In the genomic region with DNA sequence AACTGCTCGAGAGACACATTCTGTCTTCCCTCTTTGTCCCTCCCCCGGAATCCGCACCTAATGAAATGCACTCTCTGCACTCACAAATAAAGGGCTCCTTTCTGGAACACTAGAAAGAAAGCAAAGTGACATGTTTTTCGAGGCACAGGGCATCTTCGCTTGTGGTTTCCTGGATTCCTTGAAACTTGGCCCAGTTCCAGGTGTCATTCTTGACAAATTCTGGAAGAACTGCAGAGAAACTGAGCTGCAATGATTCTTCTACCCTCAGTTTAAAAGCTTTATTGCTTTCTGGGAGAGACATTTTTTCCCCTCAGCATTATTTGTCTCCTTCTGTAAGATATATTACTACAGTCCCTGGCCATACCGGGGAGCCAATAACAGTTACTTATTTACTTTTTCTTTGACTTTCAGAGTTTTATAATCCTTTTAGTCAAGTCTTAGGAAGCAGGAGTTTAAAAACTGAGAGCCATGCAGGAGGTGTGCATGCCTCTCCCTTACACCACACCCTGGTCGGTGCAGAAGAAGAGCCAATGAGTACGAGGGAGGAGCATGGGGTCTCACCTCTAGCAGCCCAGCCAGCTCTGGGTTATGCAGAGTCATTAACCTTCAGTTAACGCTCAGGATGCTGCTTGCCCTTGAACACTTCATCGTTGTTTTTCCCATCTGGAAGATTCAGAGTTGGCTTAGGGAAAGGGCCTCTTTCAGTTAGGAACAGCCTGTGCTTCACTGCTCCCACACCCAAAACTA, we compare ENCODE assay signal across 15 mouse cellular contexts. TPM values are rescaled to one million over a fixed set of nuclear protein-coding genes. Genes with fewer than 3 reads are reported as not detected.
DNase-seq lines count a peak whose midpoint lies in the region; ATAC-seq lines count a peak whose summit lies in the region.
"Had no signal": no experiment of that assay in that cellular context is flagged by ENCODE, and none has a peak within 500 bp of the region (broad histone marks: within the 10 kb centered on the region; RNA-seq: fewer than 3 reads in every experiment).

No protein-coding gene starts in this region.

- no peak overlapping the region for H3K9ac ChIP-seq in forebrain, embryonic 14.5 days (ENCODE audit: low read length)
- H3K9ac ChIP-seq in forebrain, embryonic 13.5 days: no peak overlapping the region
- H3K9ac ChIP-seq: forebrain, embryonic 15.5 days; heart, embryonic 13.5 days; liver, embryonic 15.5 days had no signal

- peak; percentile 50 for DNase-seq in forebrain, embryonic 14.5 days (ENCODE audit: low spot score)
- DNase-seq in kidney, postnatal 14 days: peak; percentile 28
- no peak for DNase-seq in kidney, adult 8-10 months
- DNase-seq in 3T3-L1 (ENCODE audit: low read depth, low spot score): peak; percentile 71
- DNase-seq in Muller cell, postnatal 12 days (ENCODE audit: inconsistent ontology term): peak; percentile 54
- DNase-seq in frontal cortex, postnatal 10 days (ENCODE audit: low spot score in 2 of 2): no peak
- DNase-seq: adrenal gland, adult 2 months; gastrocnemius, postnatal 10 days had no signal

- H3K36me3 ChIP-seq in forebrain, embryonic 14.5 days (ENCODE audit: control insufficient read depth, insufficient read depth, low read length): no peaks in the 10 kb centered on the region
- no peaks in the 10 kb centered on the region for H3K36me3 ChIP-seq in forebrain, embryonic 13.5 days (ENCODE audit: poor library complexity, severe bottlenecking)
- H3K36me3 ChIP-seq: forebrain, embryonic 15.5 days; heart, embryonic 13.5 days; liver, embryonic 15.5 days; midbrain, embryonic 10.5 days had no signal

- H3K9me3 ChIP-seq in forebrain, embryonic 14.5 days (replicated peaks; ENCODE audit: control insufficient read depth, low read length): no peaks in the 10 kb centered on the region
- no peaks in the 10 kb centered on the region for H3K9me3 ChIP-seq in forebrain, embryonic 13.5 days (replicated peaks)
- H3K9me3 ChIP-seq: forebrain, embryonic 15.5 days; heart, embryonic 13.5 days; liver, embryonic 15.5 days; midbrain, embryonic 10.5 days had no signal

- no peak overlapping the region for H3K4me3 ChIP-seq in forebrain, embryonic 14.5 days (ENCODE audit: low read depth, low read length)
- H3K4me3 ChIP-seq in forebrain, embryonic 13.5 days: no peak overlapping the region
- H3K4me3 ChIP-seq: forebrain, embryonic 15.5 days; heart, embryonic 13.5 days; liver, embryonic 15.5 days; midbrain, embryonic 10.5 days had no signal

- H3K27ac ChIP-seq in forebrain, embryonic 14.5 days (ENCODE audit: low read depth, low read length): no peak overlapping the region
- H3K27ac ChIP-seq in forebrain, embryonic 13.5 days: no peak overlapping the region
- H3K27ac ChIP-seq: forebrain, embryonic 15.5 days; heart, embryonic 13.5 days; liver, embryonic 15.5 days; midbrain, embryonic 10.5 days had no signal

- no peaks in the 10 kb centered on the region for H3K4me1 ChIP-seq in forebrain, embryonic 14.5 days (ENCODE audit: control insufficient read depth, insufficient read depth, low read length)
- H3K4me1 ChIP-seq in forebrain, embryonic 13.5 days: no peaks in the 10 kb centered on the region; the same call in 1 of the 2 replicates
- H3K4me1 ChIP-seq: liver, embryonic 15.5 days; midbrain, embryonic 10.5 days had no signal

- ATAC-seq in forebrain, embryonic 14.5 days: no peak
- no peak for ATAC-seq in forebrain, embryonic 13.5 days
- no peak for ATAC-seq in megakaryocyte progenitor cell, adult 5-6 weeks (replicated peaks; ENCODE audit: poor library complexity)
- ATAC-seq: forebrain, embryonic 15.5 days; Patski had no signal

- no peak overlapping the region for H3K4me2 ChIP-seq in forebrain, embryonic 14.5 days (ENCODE audit: low read length)
- no peak overlapping the region for H3K4me2 ChIP-seq in forebrain, embryonic 13.5 days
- H3K4me2 ChIP-seq: forebrain, embryonic 15.5 days; heart, embryonic 13.5 days; liver, embryonic 15.5 days had no signal

- no peaks in the 10 kb centered on the region for H3K27me3 ChIP-seq in forebrain, embryonic 14.5 days (replicated peaks; ENCODE audit: control insufficient read depth, insufficient read depth, low read length)
- H3K27me3 ChIP-seq in forebrain, embryonic 13.5 days: no peaks in the 10 kb centered on the region
- H3K27me3 ChIP-seq: forebrain, embryonic 15.5 days; heart, embryonic 13.5 days; liver, embryonic 15.5 days had no signal

- 64% methylated on average over 10 of the region's 10 CpGs for WGBS in forebrain, embryonic 14.5 days
- 70% methylated on average over 10 of the region's 10 CpGs for WGBS in forebrain, embryonic 13.5 days

RNA-seq across cellular contexts. Expression of a gene that starts 49.1 kb away (rescaled TPM):
- polyA plus RNA-seq in forebrain, embryonic 14.5 days (2014; fragmentation: Nextera tagmentation; extraction: Ambion mirVana): 1.8 and 1.9 TPM in 2 replicates
- 1.0 and 1.4 TPM in 2 replicates for polyA plus RNA-seq in forebrain, embryonic 13.5 days (2015; fragmentation: Nextera tagmentation; extraction: Ambion mirVana)
- total RNA-seq in megakaryocyte progenitor cell, adult 5-6 weeks (2015): 0.20 and 0.35 TPM in 2 replicates
- total RNA-seq in megakaryocyte progenitor cell, adult 5-6 weeks (2017): 0.17 and 0.54 TPM in 2 replicates
- polyA plus RNA-seq: Patski had no signal

Comparison
In these comparisons a context has a peak if more than half of its experiments do, and no peak if none do; other contexts are left out.
1. DNase-seq: peak in forebrain, embryonic 14.5 days (single experiment), kidney, postnatal 14 days (single experiment), 3T3-L1 (single experiment) and Muller cell, postnatal 12 days (single experiment); none in kidney, adult 8-10 months (0 of 2) and frontal cortex, postnatal 10 days (0 of 2).